Mouse (Mus musculus) embryonic facial prominence, embryonic 12.5 days (tissue): ENCODE measurements around the gene Gm17019. TPM values are rescaled to one million over a fixed set of nuclear protein-coding genes. Genes with fewer than 3 reads are reported as not detected.
"Not testable (repeated sequence)": the region's sequence is repeated elsewhere in the genome, so short reads cannot be mapped to it uniquely, and the experiment has no call there.

Experiments used
- ATAC-seq: fragments of 200-750 bp; cut with Nextera tagmentation; 2 replicates; pipeline ENCODE4 v1.8.0; 2017; ENCODE audit not compliant: insufficient number of reproducible peaks, insufficient read depth, low FRiP score, low TSS enrichment
- H3K27ac ChIP-seq: fragments of 300-500 bp; sonication (generic); 2 replicates; pipeline ENCODE4 v1.5.1; 2016; ENCODE audit warnings: mild to moderate bottlenecking
- H3K27me3 ChIP-seq: fragments of 300-500 bp; sonication (generic); 2 replicates; pipeline ENCODE4 v1.6.1; 2016; ENCODE audit warnings: mild to moderate bottlenecking, moderate library complexity
- H3K36me3 ChIP-seq: fragments of 300-500 bp; sonication (generic); 2 replicates; pipeline ENCODE4 v1.6.1; 2016; ENCODE audit warnings: mild to moderate bottlenecking
- H3K4me1 ChIP-seq: fragments of 300-500 bp; sonication (generic); 2 replicates; pipeline ENCODE4 v1.6.1; 2016
- H3K4me2 ChIP-seq: fragments of 300-500 bp; sonication (generic); replicated peaks from 2 replicates; pipeline ENCODE4 v1.6.1; 2016; ENCODE audit warnings: mild to moderate bottlenecking, moderate library complexity
- H3K4me3 ChIP-seq: fragments of 300-500 bp; sonication (generic); 2 replicates; pipeline ENCODE4 v1.5.1; 2016; ENCODE audit warnings: mild to moderate bottlenecking
- H3K9ac ChIP-seq: fragments of 300-500 bp; sonication (generic); 2 replicates; pipeline ENCODE4 v1.6.1; 2016; ENCODE audit warnings: mild to moderate bottlenecking, moderate library complexity
- H3K9me3 ChIP-seq: fragments of 300-500 bp; sonication (generic); 2 replicates; pipeline ENCODE4 v1.6.1; 2016; ENCODE audit warnings: mild to moderate bottlenecking, moderate library complexity
- WGBS: fragments of 180-500 bp; shearing (Covaris S2); methylation state at CpG from one replicate; pipeline ENCODE4 v1.1.7; 2016; 5-methylcytosine and 5-hydroxymethylcytosine counted together
- polyA plus RNA-seq: library from polyadenylated mRNA; unstranded; fragments of >200 nt; fragmentation: Nextera tagmentation; extraction: Ambion mirVana; gene quantifications from 2 replicates; pipeline ENCODE4 v1.2.1, GENCODE M21; 2016

The Gm17019 gene
- polyA plus RNA-seq, result not detected in 2 replicates

- H3K27me3 ChIP-seq, H3K4me1 ChIP-seq, H3K9ac ChIP-seq, H3K36me3 ChIP-seq, H3K4me2 ChIP-seq, H3K27ac ChIP-seq, ATAC-seq, H3K4me3 ChIP-seq: not testable (repeated sequence)
- peaks cover 28% of the 10 kb centered on the region for H3K9me3 ChIP-seq
- WGBS, result 38% methylated on average over 1 of the region's 1 CpGs
Measured at GRCm38 (mm10) chr5:15032898-15033297, at the start of gene Gm17019. Gm17019 (minus strand) TSS chr5:15032998.

- not testable (repeated sequence) for H3K27me3 ChIP-seq, H3K4me3 ChIP-seq, H3K36me3 ChIP-seq, ATAC-seq, H3K9ac ChIP-seq, H3K4me1 ChIP-seq, H3K4me2 ChIP-seq, H3K27ac ChIP-seq
- 89% methylated on average over 1 of the region's 1 CpGs for WGBS
- H3K9me3 ChIP-seq, result peaks cover 14% of the 10 kb centered on the region; the same call in 1 of the 2 replicates
Measured at GRCm38 (mm10) chr5:15062385-15062715, 29.6 kb upstream of the Gm17019 start.

GRCm38 (mm10) chr5:15061638-15062384 lies 29.0 kb upstream of the Gm17019 start:
- peaks cover 14% of the 10 kb centered on the region; the same call in 1 of the 2 replicates for H3K9me3 ChIP-seq
- H3K36me3 ChIP-seq, H3K4me2 ChIP-seq, H3K4me1 ChIP-seq, H3K27me3 ChIP-seq, H3K9ac ChIP-seq, H3K27ac ChIP-seq, H3K4me3 ChIP-seq: not testable (repeated sequence)
- ATAC-seq, result peak; percentile 93
- 82% methylated on average over 4 of the region's 4 CpGs for WGBS

DNA sequence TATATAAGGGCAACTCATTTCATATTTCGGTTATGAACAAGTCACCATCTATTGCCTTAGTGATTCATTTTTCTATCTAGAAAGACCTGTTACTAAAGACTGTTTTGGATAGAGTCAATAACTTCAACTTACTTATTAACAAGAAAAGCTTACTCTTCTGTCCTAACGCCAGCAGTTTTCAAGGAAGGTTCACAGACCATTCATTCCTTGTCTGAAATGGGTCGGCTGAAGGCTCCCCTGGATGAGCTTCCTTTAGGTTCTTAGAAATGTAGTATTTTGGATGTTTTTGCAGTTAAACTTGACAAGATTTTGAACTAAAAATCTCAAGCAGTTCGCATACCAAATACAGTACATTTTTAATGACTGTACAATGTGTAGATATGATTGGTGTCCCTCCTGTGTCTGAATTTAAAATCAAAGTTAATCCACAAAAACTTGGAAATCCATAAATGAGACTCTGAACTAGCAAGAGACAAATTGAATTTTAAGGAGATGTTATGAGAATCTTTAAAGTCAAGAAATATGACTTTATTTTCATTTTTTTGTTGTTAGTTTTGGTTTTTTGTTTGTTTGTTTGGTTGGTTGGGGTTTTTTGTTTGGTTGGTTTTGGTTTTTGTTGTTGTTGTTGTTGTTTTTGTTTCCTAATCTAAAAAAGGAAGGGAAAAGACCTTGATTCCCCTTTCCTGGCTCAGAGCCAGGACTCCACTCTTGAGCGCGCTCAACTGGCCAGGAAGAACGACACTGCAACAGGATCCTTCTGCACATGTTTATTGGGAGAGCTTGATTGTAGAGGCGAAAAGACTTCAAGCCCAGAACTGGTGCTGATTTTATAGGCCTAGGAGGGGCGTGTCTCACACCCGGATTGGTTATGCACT lies 21.6 kb upstream of the Gm17019 start:
- ATAC-seq, H3K4me3 ChIP-seq, H3K9ac ChIP-seq, H3K36me3 ChIP-seq, H3K27me3 ChIP-seq, H3K4me2 ChIP-seq, H3K4me1 ChIP-seq, H3K27ac ChIP-seq: not testable (repeated sequence)
- 73% methylated on average over 10 of the region's 10 CpGs for WGBS
- peaks cover 18% of the 10 kb centered on the region for H3K9me3 ChIP-seq

- H3K4me1 ChIP-seq, H3K36me3 ChIP-seq, ATAC-seq, H3K4me2 ChIP-seq, H3K27me3 ChIP-seq, H3K27ac ChIP-seq, H3K4me3 ChIP-seq, H3K9ac ChIP-seq: not testable (repeated sequence)
- WGBS, result 72% methylated on average over 8 of the region's 8 CpGs
- H3K9me3 ChIP-seq, result peaks cover 18% of the 10 kb centered on the region
Measured at GRCm38 (mm10) chr5:15053606-15053962, 20.8 kb upstream of the Gm17019 start.

DNA sequence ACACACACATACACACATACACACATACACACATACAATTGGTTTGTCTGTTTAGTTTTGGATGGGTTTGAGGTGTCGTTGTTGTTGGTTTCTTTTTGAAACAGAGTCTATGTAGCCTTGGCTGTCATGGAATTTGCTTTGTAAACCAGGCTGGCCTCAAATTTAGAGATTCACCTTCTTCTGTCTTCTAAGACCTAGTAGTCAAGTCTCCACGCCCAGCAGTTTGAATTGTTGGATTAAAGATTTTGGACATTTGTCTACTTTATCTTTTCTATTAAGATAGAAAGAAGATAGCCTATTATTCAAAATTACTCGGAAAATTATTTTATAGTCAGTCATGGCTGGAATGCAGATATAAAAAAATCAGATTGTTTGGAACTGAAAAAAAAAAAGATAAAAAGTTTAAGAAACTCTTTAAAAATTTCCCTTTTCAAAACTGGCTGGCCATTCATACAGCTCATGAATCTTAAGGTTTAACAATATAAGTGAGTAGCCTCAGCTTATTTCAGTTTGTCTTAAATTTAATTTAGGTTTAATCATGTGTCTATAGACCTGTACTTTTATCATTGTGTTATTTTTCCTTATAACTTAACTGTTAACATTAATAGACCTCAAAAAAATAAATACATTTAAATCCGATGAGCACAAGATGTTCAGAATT lies 20.3 kb upstream of the Gm17019 start:
- not testable (repeated sequence) for H3K36me3 ChIP-seq
- ATAC-seq, result 0 out of 2 replicates have a peak, but pooled peaks have one; percentile 64
- 80% methylated on average over 4 of the region's 4 CpGs for WGBS

DNA sequence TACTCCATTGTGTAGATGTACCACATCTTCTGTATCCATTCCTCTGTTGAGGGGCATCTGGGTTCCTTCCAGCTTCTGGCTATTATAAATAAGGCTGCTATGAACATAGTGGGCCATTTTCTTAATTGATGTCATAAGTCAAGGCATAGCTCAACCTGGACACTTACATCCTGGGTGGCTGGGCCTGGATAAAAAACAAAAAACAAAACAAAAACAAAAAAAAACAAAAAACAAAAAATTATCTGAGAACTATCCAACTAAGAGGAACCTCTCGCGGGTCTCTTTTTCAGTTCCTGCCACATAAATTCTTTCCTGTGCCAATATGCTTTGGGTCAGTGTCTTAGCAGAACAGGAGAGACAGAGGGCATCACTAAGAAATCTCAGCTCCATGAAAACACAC lies 18.0 kb upstream of the Gm17019 start:
- WGBS, result 71% methylated on average over 2 of the region's 2 CpGs
- not testable (repeated sequence) for ATAC-seq, H3K4me1 ChIP-seq, H3K27me3 ChIP-seq, H3K4me3 ChIP-seq, H3K36me3 ChIP-seq, H3K27ac ChIP-seq, H3K4me2 ChIP-seq, H3K9ac ChIP-seq
- H3K9me3 ChIP-seq, result peaks cover 18% of the 10 kb centered on the region

More for the DNA sequence above, 20.3 kb upstream of the Gm17019 start:
- H3K27ac ChIP-seq, H3K4me2 ChIP-seq, H3K4me1 ChIP-seq, H3K27me3 ChIP-seq, H3K4me3 ChIP-seq, H3K9ac ChIP-seq: not testable (repeated sequence)
- peaks cover 18% of the 10 kb centered on the region for H3K9me3 ChIP-seq

DNA sequence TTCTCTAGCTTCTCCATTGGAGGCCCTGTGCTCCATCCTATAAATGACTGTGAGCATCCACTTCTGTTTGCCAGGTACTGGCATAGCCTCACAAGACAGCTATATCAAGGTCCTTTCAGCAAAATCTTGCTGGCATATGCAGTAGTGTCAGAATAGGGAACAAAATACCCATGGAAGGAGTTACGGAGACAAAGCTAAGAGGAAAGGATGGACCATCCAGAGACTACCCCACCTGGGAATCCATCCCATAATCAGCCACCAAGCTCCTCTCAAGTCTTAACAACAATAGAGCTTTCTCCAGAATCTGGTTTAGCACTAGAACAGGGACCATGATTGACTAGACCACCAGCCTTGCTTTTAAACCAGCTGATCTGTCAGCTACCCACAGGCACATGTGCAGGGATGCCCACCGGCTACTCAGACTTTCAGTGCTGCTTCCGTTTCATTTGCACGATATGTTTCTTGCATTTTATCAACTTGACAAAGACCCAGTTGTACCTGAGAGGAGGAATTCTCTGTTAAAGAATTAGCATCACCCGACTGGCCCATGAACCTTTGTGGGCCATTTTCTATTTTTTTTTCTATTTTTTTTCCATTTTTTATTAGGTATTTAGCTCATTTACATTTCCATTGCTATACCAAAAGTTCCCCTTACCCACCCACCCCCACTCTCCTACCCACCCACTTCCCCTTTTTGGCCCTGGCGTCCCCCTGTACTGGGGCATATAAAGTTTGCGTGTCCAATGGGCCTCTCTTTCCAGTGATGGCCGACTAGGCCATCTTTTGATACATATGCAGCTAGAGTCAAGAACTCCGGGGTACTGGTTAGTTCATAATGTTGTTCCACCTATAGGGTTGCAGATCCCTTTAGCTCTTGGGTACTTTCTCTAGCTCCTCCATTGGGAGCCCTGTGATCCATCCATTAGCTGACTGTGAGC lies 12.3 kb upstream of the Gm17019 start:
- H3K4me2 ChIP-seq, H3K4me3 ChIP-seq, H3K36me3 ChIP-seq, H3K9ac ChIP-seq, H3K4me1 ChIP-seq, H3K27ac ChIP-seq, H3K9me3 ChIP-seq, H3K27me3 ChIP-seq: not testable (repeated sequence)
- ATAC-seq, result peak; percentile 72; the same call in 1 of the 2 replicates
- WGBS, result 79% methylated on average over 9 of the region's 9 CpGs

GRCm38 (mm10) chr5:15040784-15041183 lies 8.0 kb upstream of the Gm17019 start:
- not testable (repeated sequence) for H3K4me1 ChIP-seq, H3K27ac ChIP-seq, H3K36me3 ChIP-seq, ATAC-seq, H3K4me2 ChIP-seq, H3K9ac ChIP-seq, H3K4me3 ChIP-seq, H3K27me3 ChIP-seq
- peaks cover 13% of the 10 kb centered on the region for H3K9me3 ChIP-seq
- 69% methylated on average over 4 of the region's 4 CpGs for WGBS

GRCm38 (mm10) chr5:15039984-15040383 lies 7.2 kb upstream of the Gm17019 start:
- not testable (repeated sequence) for H3K4me2 ChIP-seq, H3K4me3 ChIP-seq, H3K9me3 ChIP-seq, H3K27me3 ChIP-seq, H3K36me3 ChIP-seq, H3K27ac ChIP-seq, H3K4me1 ChIP-seq, H3K9ac ChIP-seq
- ATAC-seq, result peak; percentile 93
- WGBS, result 81% methylated on average over 4 of the region's 4 CpGs

- H3K4me3 ChIP-seq, result not testable (repeated sequence)
Measured at GRCm38 (mm10) chr5:15024316-15024715, 8.5 kb downstream of the Gm17019 start.

More at GRCm38 (mm10) chr5:15024316-15024715, 8.5 kb downstream of the Gm17019 start:
- H3K27ac ChIP-seq, H3K4me2 ChIP-seq, H3K9ac ChIP-seq, H3K27me3 ChIP-seq, ATAC-seq, H3K36me3 ChIP-seq, H3K4me1 ChIP-seq: not testable (repeated sequence)
- peaks cover 16% of the 10 kb centered on the region for H3K9me3 ChIP-seq
- 92% methylated on average over 1 of the region's 1 CpGs for WGBS
